Mouse (Mus musculus): Measurements from ENCODE around the gene Cacna1g. TPM values are rescaled to one million over a fixed set of nuclear protein-coding genes. Genes with fewer than 3 reads are reported as not detected.

Gene Cacna1g
- polyA plus RNA-seq, 1 experiment from 2014 or later: 6.6 TPM

GRCm38 (mm10) chr11:94424380-94424779 is 49.6 kb downstream of the Cacna1g start:
- H3K4me2 ChIP-seq (ENCODE audit: low read depth, low read length): no peak overlapping the region
- no peaks in the 10 kb centered on the region for H3K36me3 ChIP-seq (ENCODE audit: control insufficient read depth, insufficient read depth, low read length)
- H3K9ac ChIP-seq (ENCODE audit: low read length): no peak overlapping the region
- WGBS: 50% methylated on average over 15 of the region's 15 CpGs
- no peak overlapping the region for H3K27ac ChIP-seq (ENCODE audit: low read length)
- H3K4me1 ChIP-seq (replicated peaks; ENCODE audit: control insufficient read depth, insufficient read depth, low read length): peaks cover 22% of the 10 kb centered on the region
- H3K9me3 ChIP-seq (ENCODE audit: control insufficient read depth, low read length): no peaks in the 10 kb centered on the region
- no peak for ATAC-seq (ENCODE audit: low read depth)
- no peak overlapping the region for H3K4me3 ChIP-seq (ENCODE audit: low read length)
- H3K27me3 ChIP-seq (ENCODE audit: control insufficient read depth, insufficient read depth, low read depth, low read length): no peaks in the 10 kb centered on the region

GRCm38 (mm10) chr11:94423855-94424254 is 50.1 kb downstream of the Cacna1g start:
- H3K36me3 ChIP-seq (ENCODE audit: control insufficient read depth, insufficient read depth, low read length): no peaks in the 10 kb centered on the region
- H3K9ac ChIP-seq (ENCODE audit: low read length): no peak overlapping the region
- H3K4me3 ChIP-seq (ENCODE audit: low read length): no peak overlapping the region
- H3K4me1 ChIP-seq (replicated peaks; ENCODE audit: control insufficient read depth, insufficient read depth, low read length): peaks cover 17% of the 10 kb centered on the region
- H3K4me2 ChIP-seq (ENCODE audit: low read depth, low read length): no peak overlapping the region
- H3K9me3 ChIP-seq (ENCODE audit: control insufficient read depth, low read length): no peaks in the 10 kb centered on the region
- 50% methylated on average over 5 of the region's 5 CpGs for WGBS
- no peaks in the 10 kb centered on the region for H3K27me3 ChIP-seq (ENCODE audit: control insufficient read depth, insufficient read depth, low read depth, low read length)
- ATAC-seq (ENCODE audit: low read depth): no peak
- H3K27ac ChIP-seq (ENCODE audit: low read length): no peak overlapping the region

GRCm38 (mm10) chr11:94420991-94421390 is 53.0 kb downstream of the Cacna1g start:
- H3K27me3 ChIP-seq (ENCODE audit: control insufficient read depth, insufficient read depth, low read depth, low read length): no peaks in the 10 kb centered on the region
- no peak overlapping the region for H3K4me2 ChIP-seq (ENCODE audit: low read depth, low read length)
- H3K9ac ChIP-seq (ENCODE audit: low read length): no peak overlapping the region
- WGBS: 64% methylated on average over 6 of the region's 6 CpGs
- H3K4me1 ChIP-seq (replicated peaks; ENCODE audit: control insufficient read depth, insufficient read depth, low read length): no peaks in the 10 kb centered on the region
- no peak overlapping the region for H3K4me3 ChIP-seq (ENCODE audit: low read length)
- H3K9me3 ChIP-seq (ENCODE audit: control insufficient read depth, low read length): no peaks in the 10 kb centered on the region
- ATAC-seq (ENCODE audit: low read depth): no peak
- H3K36me3 ChIP-seq (ENCODE audit: control insufficient read depth, insufficient read depth, low read length): no peaks in the 10 kb centered on the region
- H3K27ac ChIP-seq (ENCODE audit: low read length): no peak overlapping the region

- no peaks in the 10 kb centered on the region for H3K4me1 ChIP-seq (replicated peaks; ENCODE audit: control insufficient read depth, insufficient read depth, low read length)
- H3K9me3 ChIP-seq (ENCODE audit: control insufficient read depth, low read length): no peaks in the 10 kb centered on the region
- H3K4me2 ChIP-seq (ENCODE audit: low read depth, low read length): no peak overlapping the region
- H3K9ac ChIP-seq (ENCODE audit: low read length): no peak overlapping the region
- no peak overlapping the region for H3K27ac ChIP-seq (ENCODE audit: low read length)
- no peaks in the 10 kb centered on the region for H3K27me3 ChIP-seq (ENCODE audit: control insufficient read depth, insufficient read depth, low read depth, low read length)
- no peaks in the 10 kb centered on the region for H3K36me3 ChIP-seq (ENCODE audit: control insufficient read depth, insufficient read depth, low read length)
- ATAC-seq (ENCODE audit: low read depth): 0 out of 2 replicates have a peak, but pooled peaks have one; percentile 41
- H3K4me3 ChIP-seq (ENCODE audit: low read length): no peak overlapping the region
- WGBS: 12% methylated on average over 7 of the region's 7 CpGs
Measured at GRCm38 (mm10) chr11:94420325-94420724, 53.7 kb downstream of the Cacna1g start.

- Histone ChIP-seq H3K4me3 (ENCODE audit: low read length) (no peak overlapping the region), H3K27me3 (ENCODE audit: control insufficient read depth, insufficient read depth, low read depth, low read length) (no peaks in the 10 kb centered on the region), H3K27ac (ENCODE audit: low read length) (no peak overlapping the region), H3K9ac (ENCODE audit: low read length) (no peak overlapping the region), H3K4me1 (replicated peaks; ENCODE audit: control insufficient read depth, insufficient read depth, low read length) (peaks cover 6% of the 10 kb centered on the region), H3K36me3 (ENCODE audit: control insufficient read depth, insufficient read depth, low read length) (no peaks in the 10 kb centered on the region), H3K4me2 (ENCODE audit: low read depth, low read length) (no peak overlapping the region), H3K9me3 (ENCODE audit: control insufficient read depth, low read length) (no peaks in the 10 kb centered on the region)
- ATAC-seq (ENCODE audit: low read depth): no peak
- WGBS: 66% methylated on average over 10 of the region's 10 CpGs
Measured at GRCm38 (mm10) chr11:94419004-94419727, 54.8 kb downstream of the Cacna1g start.

GRCm38 (mm10) chr11:94414042-94414441 is 60.0 kb downstream of the Cacna1g start:
- Histone ChIP-seq H3K4me1 (replicated peaks; ENCODE audit: control insufficient read depth, insufficient read depth, low read length) (peaks cover 19% of the 10 kb centered on the region), H3K4me2 (ENCODE audit: low read depth, low read length) (no peak overlapping the region), H3K27me3 (ENCODE audit: control insufficient read depth, insufficient read depth, low read depth, low read length) (no peaks in the 10 kb centered on the region), H3K4me3 (ENCODE audit: low read length) (no peak overlapping the region), H3K9me3 (ENCODE audit: control insufficient read depth, low read length) (no peaks in the 10 kb centered on the region), H3K9ac (ENCODE audit: low read length) (no peak overlapping the region), H3K27ac (ENCODE audit: low read length) (no peak overlapping the region), H3K36me3 (ENCODE audit: control insufficient read depth, insufficient read depth, low read length) (no peaks in the 10 kb centered on the region)
- 36% methylated on average over 4 of the region's 4 CpGs for WGBS
- peak; percentile 45 for ATAC-seq (ENCODE audit: low read depth)

GRCm38 (mm10) chr11:94413516-94413915 is 60.5 kb downstream of the Cacna1g start:
- peak; percentile 14; the same call in 1 of the 2 replicates for ATAC-seq (ENCODE audit: low read depth)
- no peak overlapping the region for H3K27ac ChIP-seq (ENCODE audit: low read length)
- peak overlapping the region; percentile 21; the same call in 1 of the 2 replicates for H3K4me2 ChIP-seq (ENCODE audit: low read depth, low read length)
- H3K36me3 ChIP-seq (ENCODE audit: control insufficient read depth, insufficient read depth, low read length): no peaks in the 10 kb centered on the region
- peaks cover 19% of the 10 kb centered on the region for H3K4me1 ChIP-seq (replicated peaks; ENCODE audit: control insufficient read depth, insufficient read depth, low read length)
- 23% methylated on average over 8 of the region's 8 CpGs for WGBS
- no peak overlapping the region for H3K4me3 ChIP-seq (ENCODE audit: low read length)
- no peaks in the 10 kb centered on the region for H3K27me3 ChIP-seq (ENCODE audit: control insufficient read depth, insufficient read depth, low read depth, low read length)
- no peak overlapping the region for H3K9ac ChIP-seq (ENCODE audit: low read length)
- no peaks in the 10 kb centered on the region for H3K9me3 ChIP-seq (ENCODE audit: control insufficient read depth, low read length)

- Histone ChIP-seq H3K4me2 (ENCODE audit: low read depth, low read length) (peak overlapping the region; percentile 21; the same call in 1 of the 2 replicates), H3K27me3 (ENCODE audit: control insufficient read depth, insufficient read depth, low read depth, low read length) (no peaks in the 10 kb centered on the region), H3K9ac (ENCODE audit: low read length) (no peak overlapping the region), H3K36me3 (ENCODE audit: control insufficient read depth, insufficient read depth, low read length) (no peaks in the 10 kb centered on the region), H3K9me3 (ENCODE audit: control insufficient read depth, low read length) (no peaks in the 10 kb centered on the region), H3K4me1 (replicated peaks; ENCODE audit: control insufficient read depth, insufficient read depth, low read length) (peaks cover 19% of the 10 kb centered on the region), H3K4me3 (ENCODE audit: low read length) (no peak overlapping the region), H3K27ac (ENCODE audit: low read length) (no peak overlapping the region)
- ATAC-seq (ENCODE audit: low read depth): peak; percentile 44; the same call in 1 of the 2 replicates
- WGBS: 13% methylated on average over 10 of the region's 10 CpGs
Measured at GRCm38 (mm10) chr11:94412998-94413469, 61.0 kb downstream of the Cacna1g start.

- H3K9ac ChIP-seq (ENCODE audit: low read length): no peak overlapping the region
- no peaks in the 10 kb centered on the region for H3K27me3 ChIP-seq (ENCODE audit: control insufficient read depth, insufficient read depth, low read depth, low read length)
- no peaks in the 10 kb centered on the region for H3K9me3 ChIP-seq (ENCODE audit: control insufficient read depth, low read length)
- H3K4me1 ChIP-seq (replicated peaks; ENCODE audit: control insufficient read depth, insufficient read depth, low read length): peaks cover 19% of the 10 kb centered on the region
- ATAC-seq (ENCODE audit: low read depth): no peak
- H3K4me3 ChIP-seq (ENCODE audit: low read length): no peak overlapping the region
- no peaks in the 10 kb centered on the region for H3K36me3 ChIP-seq (ENCODE audit: control insufficient read depth, insufficient read depth, low read length)
- H3K27ac ChIP-seq (ENCODE audit: low read length): no peak overlapping the region
- 13% methylated on average over 2 of the region's 2 CpGs for WGBS
- no peak overlapping the region for H3K4me2 ChIP-seq (ENCODE audit: low read depth, low read length)
Measured at GRCm38 (mm10) chr11:94412562-94412961, 61.4 kb downstream of the Cacna1g start.
